Mouse (Mus musculus) intestine, embryonic 16.5 days (tissue): ENCODE data around the gene Slc7a6os. TPM values are rescaled to one million over a fixed set of nuclear protein-coding genes. Genes with fewer than 3 reads are reported as not detected.

ENCODE experiments used
- ATAC-seq: fragments of 200-750 bp; cut with Nextera tagmentation; 2 replicates; pipeline ENCODE4 v1.8.0; 2017; ENCODE audit warnings: moderate TSS enrichment, moderate library complexity
- H3K27ac ChIP-seq: fragments of 300-500 bp; sonication (generic); 2 replicates; pipeline ENCODE4 v1.5.1; 2014; ENCODE audit warnings: mild to moderate bottlenecking, low read length
- H3K27me3 ChIP-seq: fragments of 300-500 bp; sonication (generic); replicated peaks from 2 replicates; pipeline ENCODE4 v1.6.1; 2014; ENCODE audit warnings: low read length, control low read depth, mixed read lengths; ENCODE audit not compliant: control insufficient read depth, insufficient read depth
- H3K36me3 ChIP-seq: fragments of 300-500 bp; sonication (generic); 2 replicates; pipeline ENCODE4 v1.6.1; 2014; ENCODE audit warnings: low read length, control low read depth; ENCODE audit not compliant: control insufficient read depth, insufficient read depth
- H3K4me1 ChIP-seq: fragments of 300-500 bp; sonication (generic); 2 replicates; pipeline ENCODE4 v1.6.1; 2014; ENCODE audit warnings: low read length, control low read depth, mixed read lengths; ENCODE audit not compliant: control insufficient read depth, insufficient read depth
- H3K4me2 ChIP-seq: fragments of 300-500 bp; sonication (generic); 2 replicates; pipeline ENCODE4 v1.6.1; 2014; ENCODE audit warnings: low read depth, low read length, control low read depth
- H3K4me3 ChIP-seq: fragments of 300-500 bp; sonication (generic); 2 replicates; pipeline ENCODE4 v1.5.1; 2014; ENCODE audit warnings: mild to moderate bottlenecking, low read length
- H3K9ac ChIP-seq: fragments of 300-500 bp; sonication (generic); 2 replicates; pipeline ENCODE4 v1.6.1; 2014; ENCODE audit warnings: low read depth, low read length
- H3K9me3 ChIP-seq: fragments of 300-500 bp; sonication (generic); 2 replicates; pipeline ENCODE4 v1.6.1; 2016; ENCODE audit warnings: low read length, control low read depth; ENCODE audit not compliant: control insufficient read depth
- WGBS: fragments of 180-500 bp; shearing (Covaris S2); extraction: QIAGEN DNeasy Blood & Tissue Kit; methylation state at CpG from one replicate; pipeline ENCODE4 v1.1.7; 2014; 5-methylcytosine and 5-hydroxymethylcytosine counted together
- polyA plus RNA-seq: library from polyadenylated mRNA; unstranded; fragments of >200 nt; fragmentation: Nextera tagmentation; extraction: Ambion mirVana; gene quantifications from 2 replicates; pipeline ENCODE4 v1.2.1, GENCODE M21; 2015

The Slc7a6os gene
- polyA plus RNA-seq, 1 experiment from 2014 or later = 29.3 TPM

DNA sequence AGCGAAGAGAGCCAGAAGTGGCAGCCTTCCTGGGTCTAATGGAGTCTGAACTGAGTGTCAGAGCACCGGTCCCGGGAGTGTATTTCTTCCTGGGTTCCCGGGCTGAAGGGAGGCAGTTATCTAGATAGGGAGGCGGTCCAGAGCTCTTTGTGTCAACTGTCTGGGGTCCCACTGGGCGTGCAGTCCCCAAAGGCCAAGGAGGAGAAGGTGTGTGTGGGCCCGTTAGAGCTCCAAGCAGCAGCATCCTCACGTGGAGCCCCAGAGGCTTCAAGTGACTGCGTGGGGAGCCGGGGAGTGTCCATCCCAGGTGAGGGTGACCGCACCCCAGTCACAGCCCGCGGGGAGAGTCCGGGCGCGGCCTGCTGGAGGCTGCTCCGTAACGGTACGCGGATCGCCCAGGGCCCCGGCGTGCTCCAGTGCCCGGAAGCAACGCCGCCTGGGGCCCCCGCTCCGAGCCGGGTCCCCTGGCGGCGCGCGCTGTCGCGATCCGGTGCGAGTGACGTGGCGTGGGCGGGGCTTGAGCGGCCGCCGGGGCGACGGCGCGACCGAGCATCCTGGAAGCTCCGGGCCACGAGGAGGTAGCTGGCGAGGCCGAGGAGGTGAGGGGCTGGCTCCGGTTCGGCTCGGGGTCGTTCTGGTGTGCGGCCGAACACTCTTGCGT lies 42.2 kb downstream of the Slc7a6os start, which contains the start of gene Slc7a6:
Gene Slc7a6 (plus strand): TSS at position 502 of the 661 bp plus-strand sequence.
- Histone ChIP-seq H3K4me2 (peak within 1 kb of the TSS; percentile 94), H3K9me3 (no peaks in the 10 kb centered on the region), H3K27ac (peak within 1 kb of the TSS; percentile 72), H3K9ac (peak within 1 kb of the TSS; percentile 86), H3K4me3 (peak within 1 kb of the TSS; percentile 82), H3K27me3 (no peaks in the 10 kb centered on the region), H3K4me1 (peaks cover 6% of the 10 kb centered on the region; the same call in 1 of the 2 replicates), H3K36me3 (no peaks in the 10 kb centered on the region; the same call in 1 of the 2 replicates)
- peak; percentile 88 for ATAC-seq
- under 1% methylated on average over 46 of the region's 59 CpGs for WGBS

DNA sequence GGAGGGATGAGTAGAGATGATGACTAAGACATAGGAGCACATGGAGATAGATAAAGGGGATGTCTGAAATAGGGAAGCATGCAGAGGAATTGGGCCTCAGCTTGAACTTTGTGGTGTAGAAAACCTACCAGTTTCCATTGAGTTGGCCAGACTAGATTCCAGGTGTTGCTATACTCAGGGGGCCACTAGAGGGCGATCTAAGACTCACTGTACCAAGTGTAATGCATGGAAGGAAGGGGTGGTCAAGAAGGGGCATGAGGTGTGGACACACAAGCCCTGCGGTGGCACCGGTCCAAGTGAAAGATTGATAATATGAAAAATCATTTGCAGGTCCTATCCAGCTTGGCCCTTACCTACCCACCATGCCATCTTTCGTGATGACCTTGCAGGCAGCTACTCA lies 45.3 kb downstream of the Slc7a6os start:
- Histone ChIP-seq H3K27me3 (no peaks in the 10 kb centered on the region), H3K27ac (no peak overlapping the region), H3K4me1 (peaks cover 6% of the 10 kb centered on the region; the same call in 1 of the 2 replicates), H3K4me2 (no peak overlapping the region), H3K9ac (no peak overlapping the region), H3K9me3 (no peaks in the 10 kb centered on the region), H3K36me3 (peaks cover 11% of the 10 kb centered on the region; the same call in 1 of the 2 replicates), H3K4me3 (no peak overlapping the region)
- ATAC-seq = no peak
- WGBS = 40% methylated on average over 4 of the region's 4 CpGs

DNA sequence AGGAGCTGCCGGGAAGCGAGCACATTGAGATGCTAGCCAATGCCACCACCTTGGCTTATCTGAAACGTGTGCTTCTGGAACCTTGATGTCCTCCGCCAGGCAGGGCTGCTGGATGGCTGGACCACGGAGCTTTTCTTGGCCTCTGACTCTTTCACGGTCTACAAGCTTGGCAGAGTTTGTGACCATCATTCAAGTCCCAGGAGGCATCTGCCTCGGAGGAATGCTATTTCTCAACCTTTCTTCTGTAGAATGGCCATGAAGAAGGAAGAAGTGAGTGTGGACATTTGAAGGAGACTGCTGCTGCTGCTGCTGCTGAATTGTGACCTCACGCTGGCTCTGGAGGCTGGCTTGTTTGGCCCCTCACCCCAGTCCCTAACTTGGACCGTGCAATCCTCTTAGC lies 47.5 kb downstream of the Slc7a6os start:
- no peak overlapping the region for H3K27ac ChIP-seq
- H3K36me3 ChIP-seq = peaks cover 11% of the 10 kb centered on the region; the same call in 1 of the 2 replicates
- no peaks in the 10 kb centered on the region for H3K9me3 ChIP-seq
- no peaks in the 10 kb centered on the region for H3K27me3 ChIP-seq
- H3K9ac ChIP-seq = no peak overlapping the region
- H3K4me3 ChIP-seq = no peak overlapping the region
- H3K4me2 ChIP-seq = no peak overlapping the region
- whole genome bisulfite sequencing = 91% methylated on average over 9 of the region's 9 CpGs
- no peak for ATAC-seq
- H3K4me1 ChIP-seq = 0 out of 2 replicates have a peak, but pooled peaks cover 2% of the 10 kb centered on the region

DNA sequence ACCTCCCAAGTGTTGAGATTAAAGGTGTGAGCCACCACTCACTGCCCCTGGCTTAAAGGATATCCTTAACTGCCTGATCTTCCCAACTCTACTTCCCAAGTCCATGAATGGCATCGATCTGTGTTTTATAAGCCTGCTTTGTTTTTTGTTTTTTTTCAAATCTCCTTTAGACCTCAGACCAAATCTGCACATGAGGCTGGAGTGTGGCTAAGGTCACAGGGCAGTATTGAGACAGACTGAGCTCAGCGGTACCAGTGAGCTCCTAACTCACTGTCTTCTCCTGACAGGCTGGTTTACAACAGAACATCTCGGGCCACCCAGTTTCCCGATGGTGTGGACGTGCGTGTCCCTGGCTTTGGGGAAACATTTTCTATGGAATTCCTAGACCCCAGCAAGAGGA lies 50.9 kb downstream of the Slc7a6os start:
- 85% methylated on average over 6 of the region's 6 CpGs for WGBS
- H3K27me3 ChIP-seq = no peaks in the 10 kb centered on the region
- H3K9me3 ChIP-seq = no peaks in the 10 kb centered on the region
- H3K4me3 ChIP-seq = no peak overlapping the region
- no peak overlapping the region for H3K9ac ChIP-seq
- no peak overlapping the region for H3K27ac ChIP-seq
- H3K4me1 ChIP-seq = no peaks in the 10 kb centered on the region
- no peak for ATAC-seq
- H3K36me3 ChIP-seq = peaks cover 11% of the 10 kb centered on the region; the same call in 1 of the 2 replicates
- H3K4me2 ChIP-seq = no peak overlapping the region

- no peak overlapping the region for H3K4me3 ChIP-seq
- ATAC-seq = no peak
Measured at GRCm38 (mm10) chr8:106158381-106158780, 52.4 kb downstream of the Slc7a6os start.

DNA sequence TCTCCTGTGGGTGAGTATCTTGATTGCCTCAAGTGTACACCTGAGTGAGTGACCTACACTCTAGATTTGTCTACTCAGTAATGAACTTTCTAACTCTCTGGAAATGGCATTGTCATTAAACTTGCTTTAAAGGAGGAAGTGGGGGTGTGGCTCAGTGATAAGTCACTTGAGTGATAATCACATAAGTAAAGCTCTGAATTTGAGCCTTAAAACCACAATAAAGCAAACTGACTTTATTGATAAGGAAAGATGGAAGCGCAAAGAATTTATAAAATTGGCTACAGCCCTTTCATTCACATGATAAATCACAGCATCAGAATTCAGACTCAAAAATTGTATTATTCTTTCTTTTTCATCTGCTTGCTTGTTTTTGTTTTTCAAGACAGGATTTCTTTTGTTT lies 53.3 kb downstream of the Slc7a6os start:
- WGBS = 77% methylated on average over 1 of the region's 1 CpGs
- Histone ChIP-seq H3K27me3 (no peaks in the 10 kb centered on the region), H3K36me3 (0 out of 2 replicates have a peak, but pooled peaks cover 7% of the 10 kb centered on the region), H3K4me3 (no peak overlapping the region), H3K27ac (no peak overlapping the region), H3K4me2 (no peak overlapping the region), H3K9ac (no peak overlapping the region), H3K4me1 (no peaks in the 10 kb centered on the region), H3K9me3 (no peaks in the 10 kb centered on the region)
- ATAC-seq = no peak

More at GRCm38 (mm10) chr8:106158381-106158780, 52.4 kb downstream of the Slc7a6os start:
- no peaks in the 10 kb centered on the region for H3K27me3 ChIP-seq
- WGBS = 91% methylated on average over 10 of the region's 10 CpGs
- no peak overlapping the region for H3K9ac ChIP-seq
- no peak overlapping the region for H3K4me2 ChIP-seq
- H3K4me1 ChIP-seq = no peaks in the 10 kb centered on the region
- H3K36me3 ChIP-seq = 0 out of 2 replicates have a peak, but pooled peaks cover 11% of the 10 kb centered on the region
- H3K27ac ChIP-seq = no peak overlapping the region
- no peaks in the 10 kb centered on the region for H3K9me3 ChIP-seq

- no peak for ATAC-seq
- WGBS = 66% methylated on average over 4 of the region's 4 CpGs
- Histone ChIP-seq H3K4me3 (no peak overlapping the region), H3K36me3 (no peaks in the 10 kb centered on the region), H3K9me3 (no peaks in the 10 kb centered on the region), H3K4me2 (no peak overlapping the region), H3K27me3 (no peaks in the 10 kb centered on the region), H3K27ac (no peak overlapping the region), H3K9ac (no peak overlapping the region), H3K4me1 (peaks cover 10% of the 10 kb centered on the region)
Measured at GRCm38 (mm10) chr8:106152876-106153275, 57.9 kb downstream of the Slc7a6os start.

- ATAC-seq = no peak
- H3K9me3 ChIP-seq = no peaks in the 10 kb centered on the region
- no peak overlapping the region for H3K27ac ChIP-seq
- H3K27me3 ChIP-seq = no peaks in the 10 kb centered on the region
- H3K4me1 ChIP-seq = peaks cover 10% of the 10 kb centered on the region
- 74% methylated on average over 9 of the region's 9 CpGs for WGBS
- H3K4me3 ChIP-seq = peak overlapping the region; percentile 87
- H3K9ac ChIP-seq = peak overlapping the region; percentile 81
- H3K4me2 ChIP-seq = peak overlapping the region; percentile 81
- H3K36me3 ChIP-seq = no peaks in the 10 kb centered on the region
Measured at GRCm38 (mm10) chr8:106151041-106151440, 59.7 kb downstream of the Slc7a6os start.
